Mouse (Mus musculus): Measurements from ENCODE around the gene Tead1. TPM values are rescaled to one million over a fixed set of nuclear protein-coding genes. Genes with fewer than 3 reads are reported as not detected.
A peak's percentile ranks its signal among the peaks of the same experiment; 100 is the strongest.

Gene Tead1
- polyA plus RNA-seq, 1 experiment: 25.1 TPM

- Histone ChIP-seq H3K27me3 (ENCODE audit: control insufficient read depth, insufficient read depth, insufficient read length) (no peaks in the 10 kb centered on the region), H3K4me3 (ENCODE audit: insufficient read depth, poor library complexity, severe bottlenecking) (no peak overlapping the region), H3K36me3 (ENCODE audit: control insufficient read depth, insufficient read depth) (no peaks in the 10 kb centered on the region), H3ac (ENCODE audit: control insufficient read depth, insufficient read length, low read depth) (no peak overlapping the region), H3K79me3 (ENCODE audit: low read depth) (peaks cover 80% of the 10 kb centered on the region), H3K79me2 (ENCODE audit: control insufficient read depth, insufficient read depth) (peaks cover 98% of the 10 kb centered on the region)
- TF ChIP-seq CEBPB (IDR thresholded peaks at IDR 0.05; ENCODE audit: low read depth) (no peak), USF1 (IDR thresholded peaks at IDR 0.05; ENCODE audit: low read depth) (peak; percentile 6)
Observed at GRCm38 (mm10) chr7:112762870-112763269, 83.8 kb downstream of the Tead1 start.

GRCm38 (mm10) chr7:112763513-112763912 lies 84.4 kb downstream of the Tead1 start:
- TF ChIP-seq CTCF (IDR thresholded peaks at IDR 0.05; ENCODE audit: control insufficient read depth, insufficient read depth, insufficient read length) (no peak), MYOD1 (IDR thresholded peaks at IDR 0.05; ENCODE audit: control insufficient read depth, insufficient read length, low read depth) (no peak), FOSL1 (IDR thresholded peaks at IDR 0.05; ENCODE audit: insufficient read depth, low read length, poor library complexity, severe bottlenecking) (no peak), USF1 (IDR thresholded peaks at IDR 0.05; ENCODE audit: low read depth) (no peak), CEBPB (IDR thresholded peaks at IDR 0.05; ENCODE audit: low read depth) (no peak), MYOG (IDR thresholded peaks at IDR 0.05; ENCODE audit: control insufficient read depth, extremely low read depth, insufficient read length) (no peak), MAX (IDR thresholded peaks at IDR 0.05) (no peak)
- Histone ChIP-seq H3K79me2 (ENCODE audit: control insufficient read depth, insufficient read depth) (peaks cover 98% of the 10 kb centered on the region), H3K79me3 (ENCODE audit: low read depth) (peaks cover 80% of the 10 kb centered on the region), H3K27me3 (ENCODE audit: control insufficient read depth, insufficient read depth, insufficient read length) (no peaks in the 10 kb centered on the region), H3ac (ENCODE audit: control insufficient read depth, insufficient read length, low read depth) (no peak overlapping the region), H3K4me3 (ENCODE audit: insufficient read depth, poor library complexity, severe bottlenecking) (no peak overlapping the region), H3K36me3 (ENCODE audit: control insufficient read depth, insufficient read depth) (no peaks in the 10 kb centered on the region)

- H3K36me3 ChIP-seq (ENCODE audit: control insufficient read depth, insufficient read depth): no peaks in the 10 kb centered on the region
- H3ac ChIP-seq (ENCODE audit: control insufficient read depth, insufficient read length, low read depth): no peak overlapping the region
- TF ChIP-seq CEBPB (IDR thresholded peaks at IDR 0.05; ENCODE audit: low read depth): no peak
- no peak for TF ChIP-seq CTCF (IDR thresholded peaks at IDR 0.05; ENCODE audit: control insufficient read depth, insufficient read depth, insufficient read length)
- no peak for TF ChIP-seq USF1 (IDR thresholded peaks at IDR 0.05; ENCODE audit: low read depth)
- no peak for TF ChIP-seq FOSL1 (IDR thresholded peaks at IDR 0.05; ENCODE audit: insufficient read depth, low read length, poor library complexity, severe bottlenecking)
- no peak for TF ChIP-seq MYOD1 (IDR thresholded peaks at IDR 0.05; ENCODE audit: control insufficient read depth, insufficient read length, low read depth)
- peaks cover 98% of the 10 kb centered on the region for H3K79me2 ChIP-seq (ENCODE audit: control insufficient read depth, insufficient read depth)
- peaks cover 81% of the 10 kb centered on the region for H3K79me3 ChIP-seq (ENCODE audit: low read depth)
- no peaks in the 10 kb centered on the region for H3K27me3 ChIP-seq (ENCODE audit: control insufficient read depth, insufficient read depth, insufficient read length)
- H3K4me3 ChIP-seq (ENCODE audit: insufficient read depth, poor library complexity, severe bottlenecking): no peak overlapping the region
Observed at GRCm38 (mm10) chr7:112764921-112765320, 85.8 kb downstream of the Tead1 start.

- Histone ChIP-seq H3K27me3 (ENCODE audit: control insufficient read depth, insufficient read depth, insufficient read length) (no peaks in the 10 kb centered on the region), H3ac (ENCODE audit: control insufficient read depth, insufficient read length, low read depth) (no peak overlapping the region), H3K4me3 (ENCODE audit: insufficient read depth, poor library complexity, severe bottlenecking) (no peak overlapping the region), H3K79me2 (ENCODE audit: control insufficient read depth, insufficient read depth) (peaks cover 100% of the 10 kb centered on the region), H3K79me3 (ENCODE audit: low read depth) (peaks cover 84% of the 10 kb centered on the region), H3K36me3 (ENCODE audit: control insufficient read depth, insufficient read depth) (no peaks in the 10 kb centered on the region)
- TF ChIP-seq CTCF (IDR thresholded peaks at IDR 0.05; ENCODE audit: control insufficient read depth, insufficient read depth, insufficient read length) (no peak), MYOD1 (IDR thresholded peaks at IDR 0.05; ENCODE audit: control insufficient read depth, insufficient read length, low read depth) (no peak), USF1 (IDR thresholded peaks at IDR 0.05; ENCODE audit: low read depth) (no peak), FOSL1 (IDR thresholded peaks at IDR 0.05; ENCODE audit: insufficient read depth, low read length, poor library complexity, severe bottlenecking) (no peak), MYOG (IDR thresholded peaks at IDR 0.05; ENCODE audit: control insufficient read depth, extremely low read depth, insufficient read length) (no peak), CEBPB (IDR thresholded peaks at IDR 0.05; ENCODE audit: low read depth) (no peak), MAX (IDR thresholded peaks at IDR 0.05) (no peak)
Observed at GRCm38 (mm10) chr7:112769866-112770265, 90.7 kb downstream of the Tead1 start.

- H3K79me3 ChIP-seq (ENCODE audit: low read depth): peaks cover 84% of the 10 kb centered on the region
- no peak for TF ChIP-seq CTCF (IDR thresholded peaks at IDR 0.05; ENCODE audit: control insufficient read depth, insufficient read depth, insufficient read length)
- TF ChIP-seq MYOD1 (IDR thresholded peaks at IDR 0.05; ENCODE audit: control insufficient read depth, insufficient read length, low read depth): no peak
- no peak for TF ChIP-seq USF1 (IDR thresholded peaks at IDR 0.05; ENCODE audit: low read depth)
- TF ChIP-seq FOSL1 (IDR thresholded peaks at IDR 0.05; ENCODE audit: insufficient read depth, low read length, poor library complexity, severe bottlenecking): no peak
- no peak for TF ChIP-seq CEBPB (IDR thresholded peaks at IDR 0.05; ENCODE audit: low read depth)
- no peak for TF ChIP-seq MAX (IDR thresholded peaks at IDR 0.05)
- no peak for TF ChIP-seq MYOG (IDR thresholded peaks at IDR 0.05; ENCODE audit: control insufficient read depth, extremely low read depth, insufficient read length)
- no peaks in the 10 kb centered on the region for H3K27me3 ChIP-seq (ENCODE audit: control insufficient read depth, insufficient read depth, insufficient read length)
- H3K36me3 ChIP-seq (ENCODE audit: control insufficient read depth, insufficient read depth): no peaks in the 10 kb centered on the region
- peaks cover 100% of the 10 kb centered on the region for H3K79me2 ChIP-seq (ENCODE audit: control insufficient read depth, insufficient read depth)
- no peak overlapping the region for H3K4me3 ChIP-seq (ENCODE audit: insufficient read depth, poor library complexity, severe bottlenecking)
- no peak overlapping the region for H3ac ChIP-seq (ENCODE audit: control insufficient read depth, insufficient read length, low read depth)
Observed at GRCm38 (mm10) chr7:112771461-112771860, 92.3 kb downstream of the Tead1 start.

- Histone ChIP-seq H3K79me3 (ENCODE audit: low read depth) (peaks cover 82% of the 10 kb centered on the region), H3K36me3 (ENCODE audit: control insufficient read depth, insufficient read depth) (no peaks in the 10 kb centered on the region), H3K27me3 (ENCODE audit: control insufficient read depth, insufficient read depth, insufficient read length) (no peaks in the 10 kb centered on the region), H3K4me3 (ENCODE audit: insufficient read depth, poor library complexity, severe bottlenecking) (no peak overlapping the region), H3K79me2 (ENCODE audit: control insufficient read depth, insufficient read depth) (peaks cover 100% of the 10 kb centered on the region), H3ac (ENCODE audit: control insufficient read depth, insufficient read length, low read depth) (no peak overlapping the region)
- TF ChIP-seq CTCF (IDR thresholded peaks at IDR 0.05; ENCODE audit: control insufficient read depth, insufficient read depth, insufficient read length) (no peak), MYOG (IDR thresholded peaks at IDR 0.05; ENCODE audit: control insufficient read depth, extremely low read depth, insufficient read length) (no peak), FOSL1 (IDR thresholded peaks at IDR 0.05; ENCODE audit: insufficient read depth, low read length, poor library complexity, severe bottlenecking) (no peak), MAX (IDR thresholded peaks at IDR 0.05) (no peak), CEBPB (IDR thresholded peaks at IDR 0.05; ENCODE audit: low read depth) (no peak), MYOD1 (IDR thresholded peaks at IDR 0.05; ENCODE audit: control insufficient read depth, insufficient read length, low read depth) (no peak), USF1 (IDR thresholded peaks at IDR 0.05; ENCODE audit: low read depth) (no peak)
Observed at GRCm38 (mm10) chr7:112772777-112773176, 93.7 kb downstream of the Tead1 start.

All from C2C12 (cell line).